Mouse (Mus musculus) brain, adult 2 months (tissue): ENCODE results near the gene Efnb3.
"Not testable (repeated sequence)": the region's sequence is repeated elsewhere in the genome, so short reads cannot be mapped to it uniquely, and the experiment has no call there.

ENCODE experiments used
- DNase-seq: peaks from one replicate; pipeline ENCODE4 v3.0.0; 2011; ENCODE audit warnings: low read depth, low spot score

Efnb3 gene

GRCm38 (mm10) chr11:69551310-69551709 lies 8.7 kb downstream of the Efnb3 start:
- DNase-seq, result no peak

GRCm38 (mm10) chr11:69549060-69549656 lies 10.8 kb downstream of the Efnb3 start, which contains the start of gene Dnah2:
TSS of gene Dnah2 (minus strand) at chr11:69549110.
- DNase-seq, result peak; percentile 39

DNA sequence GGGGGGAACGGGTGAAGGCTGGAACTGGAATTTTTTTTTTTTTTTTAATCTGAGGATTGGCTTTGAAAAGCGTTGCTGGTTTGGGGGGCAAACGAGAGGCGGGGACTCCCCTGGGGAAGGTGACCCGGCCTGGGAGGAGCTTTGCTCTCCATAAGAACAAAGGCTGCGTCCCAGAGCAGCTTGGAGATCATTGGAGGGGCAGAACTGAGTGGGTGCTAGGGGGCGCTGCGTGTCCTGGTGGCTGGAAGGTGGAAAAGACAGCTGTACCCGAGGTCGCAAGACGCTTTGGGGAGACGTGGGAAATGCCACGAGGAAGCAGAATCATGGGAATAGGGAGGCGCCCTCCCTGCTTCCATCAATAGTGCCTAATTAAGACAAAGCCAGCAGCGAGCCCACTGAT lies 12.9 kb downstream of the Efnb3 start:
- DNase-seq, result peak; percentile 70

DNA sequence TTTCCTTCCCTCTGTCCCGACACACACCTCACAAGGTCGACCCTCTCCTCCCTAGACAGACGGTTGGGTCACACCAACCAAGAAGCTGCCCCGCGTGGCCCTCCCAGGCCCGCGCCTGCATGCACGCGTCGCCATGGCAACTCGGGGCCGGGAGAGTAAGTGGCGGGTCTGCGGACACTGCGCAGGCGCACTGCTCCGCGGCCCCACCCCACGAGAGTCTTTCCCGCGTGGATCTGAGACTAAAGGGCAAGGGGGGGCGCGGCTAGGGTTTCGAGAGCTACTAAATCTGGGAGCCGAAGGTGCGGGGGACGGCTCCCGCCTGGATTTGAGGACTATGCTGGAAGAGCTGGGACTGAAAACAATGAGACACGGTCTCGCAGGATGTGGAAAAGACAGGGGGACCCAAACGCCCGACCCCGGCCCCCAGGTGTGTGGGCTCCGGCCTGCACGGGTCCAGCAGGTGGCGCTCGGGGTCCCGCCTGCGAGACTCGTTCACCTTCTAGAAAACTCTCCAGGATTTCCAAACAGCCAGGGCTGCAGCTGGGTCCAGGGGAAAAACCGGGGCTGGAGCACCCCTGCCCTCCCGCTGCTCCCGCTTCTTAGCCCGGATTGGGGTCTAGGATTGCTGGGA lies 13.5 kb downstream of the Efnb3 start:
- DNase-seq, result peak; percentile 88

GRCm38 (mm10) chr11:69545957-69546356 lies 14.0 kb downstream of the Efnb3 start:
- peak; percentile 40 for DNase-seq

- DNase-seq, result peak; percentile 46
These were observed 16.4 kb downstream of the Efnb3 start for GRCm38 (mm10) chr11:69543598-69543997.

- not testable (repeated sequence) for DNase-seq
These were observed 18.3 kb downstream of the Efnb3 start for GRCm38 (mm10) chr11:69541741-69542140.

DNA sequence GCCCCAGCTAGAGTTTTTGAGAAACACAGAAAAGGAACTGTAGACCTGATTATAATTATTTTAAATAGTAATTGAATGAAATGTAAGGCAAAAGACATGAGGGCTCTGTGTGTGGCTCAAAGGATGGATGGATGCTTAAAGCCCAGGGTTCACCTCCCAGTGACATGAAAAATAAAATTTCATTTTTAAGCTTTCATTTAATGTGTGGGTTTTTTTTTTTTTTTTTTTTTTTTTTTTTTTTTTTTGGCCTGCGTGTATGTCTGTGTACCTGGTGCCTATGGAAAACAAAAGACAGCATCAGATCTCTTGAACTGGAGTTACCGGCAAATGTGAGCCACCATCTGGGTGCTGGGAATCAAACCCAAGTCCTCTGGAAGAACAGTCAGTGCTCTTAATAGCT lies 19.3 kb downstream of the Efnb3 start:
- no peak for DNase-seq

- DNase-seq, result no peak
These were observed 25.0 kb downstream of the Efnb3 start for GRCm38 (mm10) chr11:69534990-69535389.

DNA sequence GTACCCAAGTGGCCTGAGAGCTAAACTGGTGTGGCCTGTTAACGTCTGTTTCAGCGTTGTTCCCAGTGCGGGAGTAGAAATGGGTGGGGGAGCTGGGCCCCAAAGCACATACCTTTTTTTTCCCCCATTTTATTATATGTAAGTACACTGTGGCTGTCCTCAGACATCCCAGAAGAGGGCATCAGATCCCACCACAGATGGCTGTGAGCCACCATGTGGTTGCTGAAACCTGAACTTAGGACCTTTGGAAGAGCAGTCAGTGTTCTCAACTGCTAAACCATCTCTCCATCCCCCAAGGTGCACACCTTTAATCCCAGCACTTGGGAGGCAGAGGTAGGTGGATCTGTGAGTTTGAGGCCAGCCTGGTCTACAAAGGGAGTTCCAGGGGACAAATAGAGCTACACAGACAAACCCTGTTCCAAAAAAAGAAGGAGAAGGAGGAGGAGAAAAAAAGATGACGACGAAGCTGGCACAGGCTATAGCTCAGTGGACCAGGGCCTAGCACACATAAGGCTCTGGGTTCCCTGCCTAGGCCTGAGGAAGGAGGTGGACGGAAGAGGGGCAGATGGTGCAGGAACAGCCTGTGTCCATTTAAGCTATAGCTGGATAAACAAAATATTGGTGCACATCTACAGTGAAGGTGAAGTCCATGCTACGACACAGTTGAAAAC lies 27.4 kb downstream of the Efnb3 start:
- DNase-seq, result peak; percentile 57

DNA sequence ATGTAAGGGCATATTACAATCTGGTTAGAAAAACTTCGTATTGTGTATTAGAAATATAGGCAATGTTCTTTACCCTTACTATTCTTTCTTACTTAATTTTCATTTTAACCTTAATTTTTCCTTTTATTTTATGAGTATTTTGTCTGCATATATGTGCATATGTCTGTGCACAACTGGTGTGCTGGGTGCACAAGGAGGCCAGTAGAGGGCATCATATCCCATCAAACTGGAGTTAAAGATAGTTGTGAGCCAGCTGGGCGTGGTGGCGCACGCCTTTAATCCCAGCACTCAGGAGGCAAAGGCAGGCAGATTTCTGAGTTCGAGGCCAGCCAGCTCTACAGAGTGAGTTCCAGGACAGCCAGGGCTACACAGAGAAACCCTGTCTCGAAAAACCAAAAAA lies 29.2 kb downstream of the Efnb3 start:
- DNase-seq, result not testable (repeated sequence)

DNA sequence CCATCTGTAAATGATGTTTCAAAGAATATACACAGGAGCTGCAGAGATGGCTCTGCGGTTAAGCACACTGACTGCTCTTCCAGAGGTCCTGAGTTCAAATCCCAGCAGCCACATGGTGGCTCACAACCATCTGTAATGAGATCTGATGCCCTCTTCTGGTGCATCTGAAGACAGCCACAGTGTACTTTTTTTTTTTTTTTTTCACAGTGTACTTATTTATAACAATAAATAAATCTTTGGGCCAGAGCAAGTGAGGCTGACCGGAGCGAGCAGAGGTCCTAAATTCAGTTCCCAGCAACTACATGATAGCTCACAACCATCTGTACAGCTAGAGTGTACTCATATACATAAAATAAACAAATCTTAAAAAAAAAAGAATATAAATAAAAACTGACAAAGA lies 29.7 kb downstream of the Efnb3 start:
- not testable (repeated sequence) for DNase-seq

DNA sequence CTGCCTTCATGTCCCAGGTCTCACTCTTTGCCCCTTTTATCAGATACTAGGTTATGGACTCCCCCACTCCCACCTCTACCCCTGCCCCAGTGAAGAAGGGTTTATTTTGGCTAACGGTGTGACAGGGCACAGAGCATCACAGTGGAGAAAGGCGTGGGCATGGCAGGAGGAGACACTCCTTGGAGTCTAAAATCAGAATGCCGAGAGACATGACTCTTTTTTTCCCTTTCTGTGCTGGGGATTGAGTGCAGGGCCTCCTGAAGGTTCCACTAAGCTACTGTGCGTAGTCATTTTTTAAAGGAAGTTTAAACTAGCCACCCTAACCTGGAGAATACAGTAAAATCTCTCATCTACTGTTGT lies 32.0 kb downstream of the Efnb3 start:
- DNase-seq, result no peak

DNA sequence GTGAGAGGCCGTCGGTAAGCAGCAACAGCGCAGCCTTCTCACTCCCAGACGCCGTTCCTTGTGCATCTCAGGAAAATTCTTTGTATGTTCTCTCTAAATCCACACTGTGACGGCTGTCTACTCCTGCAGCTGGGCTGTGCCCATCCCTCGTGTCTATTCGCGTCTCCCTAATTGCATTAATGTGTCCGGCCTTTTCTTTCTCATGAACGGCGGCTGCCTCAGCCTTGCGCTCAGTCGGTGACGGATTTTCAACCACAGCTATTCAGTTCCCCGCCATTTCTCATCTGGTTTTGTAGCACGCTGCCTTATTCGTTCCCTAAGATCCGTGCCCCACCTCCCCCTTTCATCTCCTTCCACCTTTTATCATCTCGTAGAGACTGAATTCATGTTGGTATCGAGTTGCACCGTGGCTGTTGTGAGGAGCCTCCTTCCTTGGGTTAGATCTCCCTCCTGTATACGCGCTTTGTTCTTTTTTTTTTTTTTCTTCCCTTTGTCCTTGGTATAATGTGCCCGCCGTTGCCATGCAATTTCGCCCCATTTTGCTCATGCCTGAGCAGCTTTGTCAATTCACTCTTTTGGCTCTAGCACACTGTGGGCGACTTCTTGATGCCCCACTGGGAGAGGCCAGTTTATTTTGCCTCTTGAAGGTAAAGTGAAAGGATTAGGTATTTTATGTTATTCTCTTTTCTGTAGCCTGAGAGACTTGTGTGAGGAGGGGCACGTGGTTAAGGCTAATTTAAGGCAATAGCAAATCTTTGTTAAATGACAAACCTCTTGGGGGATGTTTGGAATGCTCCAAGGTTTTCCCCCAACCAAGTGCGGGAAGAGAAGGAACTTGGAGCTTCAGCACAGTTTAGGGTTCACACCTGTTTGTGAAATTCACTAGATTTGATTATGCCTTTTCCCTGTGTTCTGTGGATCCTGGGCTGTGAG lies 32.6 kb downstream of the Efnb3 start:
- peak; percentile 56 for DNase-seq

GRCm38 (mm10) chr11:69526631-69527030 lies 33.4 kb downstream of the Efnb3 start:
- DNase-seq, result no peak

DNA sequence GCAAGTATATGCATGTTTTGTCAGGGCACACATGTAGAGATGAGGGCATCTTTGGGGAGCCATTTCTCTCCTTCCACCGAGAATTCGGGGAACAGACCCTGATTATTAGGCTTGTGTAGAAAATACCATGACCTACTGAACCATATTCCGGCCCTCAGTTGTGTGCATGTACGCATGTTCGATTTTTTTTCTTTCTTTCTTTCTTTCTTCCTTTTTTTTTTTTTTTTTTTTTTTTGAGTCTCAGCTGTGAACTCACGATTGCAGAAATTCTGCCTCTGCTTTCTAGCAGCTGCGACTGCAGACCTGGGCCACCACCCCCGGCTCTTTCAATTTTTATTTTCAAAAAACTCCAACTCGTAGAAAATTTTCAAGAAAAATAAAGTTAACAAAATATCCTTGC lies 34.3 kb downstream of the Efnb3 start:
- no peak for DNase-seq

GRCm38 (mm10) chr11:69523651-69524050 lies 36.4 kb downstream of the Efnb3 start:
- no peak for DNase-seq

DNA sequence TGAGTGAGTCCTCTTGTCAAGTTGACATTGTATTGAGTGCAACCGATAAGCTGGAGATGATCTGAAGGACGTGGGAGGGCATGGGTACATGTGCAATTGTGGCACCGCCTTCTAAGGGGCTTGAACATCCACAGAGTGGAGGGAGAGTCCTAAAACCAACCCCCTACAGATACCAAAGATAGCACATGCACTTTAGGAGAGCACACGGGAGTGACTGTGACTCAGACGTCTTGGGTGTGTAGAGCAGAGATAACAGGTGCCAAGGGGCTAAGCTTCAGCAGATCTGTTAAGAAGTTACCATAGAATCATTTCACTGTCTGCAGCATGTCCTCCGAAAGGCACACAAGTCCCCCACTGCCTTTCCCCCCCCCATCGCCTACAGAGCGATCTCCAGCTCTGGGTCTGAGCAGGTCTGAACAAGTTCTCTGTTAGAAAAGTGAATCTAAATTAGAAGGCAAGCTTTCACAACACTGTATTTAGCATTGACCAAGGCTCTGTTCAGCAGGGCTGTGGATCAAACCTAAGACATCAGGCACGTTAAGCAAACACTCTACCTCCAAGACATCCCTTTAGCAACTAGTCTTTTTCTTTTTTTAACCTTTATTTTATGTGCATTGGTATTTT lies 38.4 kb downstream of the Efnb3 start:
- DNase-seq, result peak; percentile 60

- no peak for DNase-seq
These were observed 40.0 kb downstream of the Efnb3 start for GRCm38 (mm10) chr11:69519976-69520375.

- no peak for DNase-seq
These were observed 43.3 kb downstream of the Efnb3 start for GRCm38 (mm10) chr11:69516661-69517060.

DNA sequence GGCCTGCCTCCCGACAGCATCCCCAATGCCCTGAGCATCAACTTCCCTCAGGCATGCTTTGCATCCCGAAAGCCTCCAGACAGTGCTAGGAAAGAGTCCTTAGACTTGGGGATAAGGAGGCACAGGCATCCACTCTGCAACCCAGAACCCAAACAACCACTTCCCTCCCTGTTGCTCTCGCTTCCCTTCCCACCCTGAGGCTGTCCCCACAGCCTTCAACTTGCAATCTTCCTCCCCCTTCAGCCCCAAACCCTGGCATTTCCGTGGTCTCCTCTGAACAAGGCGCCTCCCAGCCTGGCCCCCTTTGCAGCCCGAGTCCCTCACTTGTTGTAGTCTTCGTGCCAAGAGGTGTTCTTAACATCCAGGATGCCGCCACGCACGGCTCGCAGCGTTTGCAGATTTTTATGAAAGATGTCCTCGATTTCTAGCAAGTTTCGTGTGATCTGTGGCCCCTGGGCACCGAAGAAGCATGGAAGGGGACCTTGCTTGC lies 43.8 kb downstream of the Efnb3 start:
- DNase-seq, result no peak
